Mouse (Mus musculus): ENCODE results near the gene Cmtm4.

The Cmtm4 gene

DNA sequence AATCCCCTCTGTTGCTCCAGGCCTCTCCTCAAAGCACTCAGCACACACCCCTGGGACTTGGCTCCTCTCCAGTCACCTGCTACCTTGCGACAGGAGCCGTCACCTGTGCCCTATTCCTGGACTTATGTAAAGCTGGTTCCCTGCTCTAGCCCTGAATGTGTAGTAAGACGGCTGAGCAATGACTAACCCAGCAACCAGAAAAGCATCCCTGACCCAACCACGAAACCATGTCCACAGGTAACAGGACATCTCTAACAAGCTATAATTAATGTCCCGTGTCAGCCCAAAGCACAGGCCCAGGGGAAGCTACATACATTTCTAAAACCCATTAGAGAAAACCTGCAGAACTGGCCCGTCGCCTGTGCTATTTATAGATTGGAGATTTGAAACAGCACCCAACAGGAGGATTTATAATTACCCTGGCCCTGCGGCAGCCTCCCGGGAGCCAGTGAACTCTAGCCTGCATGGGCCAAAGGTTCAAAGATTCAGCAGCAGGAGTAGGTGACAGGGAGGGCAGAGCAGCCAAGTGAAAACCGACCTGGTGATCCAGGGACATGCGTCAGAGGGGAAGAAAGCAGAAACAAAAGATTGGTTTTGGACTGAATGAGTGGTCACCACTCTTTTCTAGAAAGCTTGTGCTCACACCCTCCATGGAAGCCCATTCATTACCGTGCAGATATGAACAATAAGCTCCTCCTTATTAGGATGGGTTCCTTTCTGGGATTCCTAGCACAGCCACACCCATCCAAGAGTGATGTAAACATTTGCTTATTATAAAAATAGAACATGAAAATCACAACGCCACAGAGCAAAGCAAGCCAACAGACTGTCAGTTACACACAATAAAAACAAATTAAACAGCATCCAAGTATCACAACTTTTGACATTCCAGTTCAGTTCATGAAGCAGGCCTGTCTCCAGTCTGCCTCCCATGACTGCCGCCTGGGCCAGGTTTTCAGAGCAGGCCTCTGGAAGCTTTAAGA, 20.5 kb downstream of the Cmtm4 start:
- DNase-seq (ENCODE audit: low read depth, low spot score) = no peak

DNA sequence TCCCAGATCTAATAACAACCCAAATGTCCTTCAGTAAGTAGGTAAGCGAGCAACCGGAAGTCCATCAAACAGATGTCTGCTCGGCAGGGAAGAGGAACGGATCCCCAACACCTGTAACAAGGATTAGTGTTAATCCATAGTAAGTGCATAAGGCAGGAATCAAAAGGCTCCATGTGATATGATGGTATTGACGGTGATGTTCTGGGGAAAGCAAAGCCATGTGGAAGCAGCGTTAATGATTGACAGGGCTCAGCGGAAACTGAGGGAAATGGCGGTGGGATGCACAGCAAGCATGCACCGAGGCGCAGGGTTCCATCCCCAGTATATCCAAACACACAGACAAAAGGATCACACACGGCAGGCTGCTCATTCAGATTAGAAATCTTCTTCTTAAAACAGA, 21.3 kb downstream of the Cmtm4 start:
- peak; percentile 25 for DNase-seq (ENCODE audit: low read depth, low spot score)

DNA sequence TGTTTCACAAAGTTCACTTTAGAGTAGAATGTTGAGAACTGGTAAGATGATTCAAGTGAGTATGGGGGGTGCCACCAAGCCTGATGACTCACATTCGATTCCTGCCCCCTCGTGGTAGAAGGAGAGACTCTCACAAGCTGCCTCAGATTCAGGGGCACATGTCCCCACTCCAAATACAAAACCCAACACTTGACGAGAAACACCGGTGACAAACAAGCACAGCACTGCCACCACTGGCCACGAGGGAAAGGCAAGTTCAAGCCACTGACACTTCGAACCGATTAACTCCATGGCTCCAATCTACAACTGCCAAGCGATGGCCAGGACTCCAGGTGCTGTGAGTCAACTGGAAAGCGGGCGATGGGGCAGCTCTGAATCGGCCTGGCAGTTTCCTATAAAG, 21.8 kb downstream of the Cmtm4 start:
- DNase-seq (ENCODE audit: low read depth, low spot score) = peak; percentile 75

DNA sequence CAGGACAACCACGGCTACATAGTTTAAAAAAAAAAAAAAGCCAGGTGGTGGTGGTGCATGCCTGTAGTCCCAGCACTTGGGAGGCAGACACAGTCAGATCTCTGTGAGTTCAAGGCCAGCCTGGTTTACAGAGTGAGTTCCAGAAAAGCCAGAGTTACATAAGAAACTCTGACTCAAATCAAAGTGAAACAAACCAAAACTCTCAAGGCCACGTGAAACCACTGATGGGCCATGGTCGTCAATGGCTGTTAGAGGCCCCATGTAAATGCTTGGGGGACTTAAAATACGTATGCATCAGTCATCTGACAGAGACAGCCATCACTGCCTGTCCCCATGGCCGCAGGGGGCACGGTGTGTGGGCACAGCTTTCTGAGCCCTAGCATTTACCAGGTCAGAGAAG, 24.5 kb downstream of the Cmtm4 start:
- no peak for DNase-seq (ENCODE audit: low read depth, low spot score)

DNA sequence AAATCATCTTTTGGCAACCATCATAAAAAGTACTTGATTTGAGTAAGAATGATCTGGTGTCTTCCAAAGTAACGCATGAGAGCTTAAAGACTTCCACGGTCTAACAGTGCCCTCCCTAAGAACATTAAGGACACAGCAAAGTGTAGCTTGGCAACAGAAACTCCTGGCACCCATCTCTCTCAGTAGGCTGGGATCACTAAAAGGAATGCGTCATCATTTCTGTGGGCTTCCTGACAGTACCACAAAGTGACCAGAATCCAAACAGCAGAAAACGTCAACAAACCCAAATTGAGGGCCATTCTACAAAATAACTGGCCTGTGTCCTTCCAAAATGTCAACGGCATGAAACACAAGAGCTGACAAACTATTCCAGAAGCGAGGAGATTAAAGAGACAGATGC, 25.5 kb downstream of the Cmtm4 start:
- DNase-seq (ENCODE audit: low read depth, low spot score) = no peak

DNA sequence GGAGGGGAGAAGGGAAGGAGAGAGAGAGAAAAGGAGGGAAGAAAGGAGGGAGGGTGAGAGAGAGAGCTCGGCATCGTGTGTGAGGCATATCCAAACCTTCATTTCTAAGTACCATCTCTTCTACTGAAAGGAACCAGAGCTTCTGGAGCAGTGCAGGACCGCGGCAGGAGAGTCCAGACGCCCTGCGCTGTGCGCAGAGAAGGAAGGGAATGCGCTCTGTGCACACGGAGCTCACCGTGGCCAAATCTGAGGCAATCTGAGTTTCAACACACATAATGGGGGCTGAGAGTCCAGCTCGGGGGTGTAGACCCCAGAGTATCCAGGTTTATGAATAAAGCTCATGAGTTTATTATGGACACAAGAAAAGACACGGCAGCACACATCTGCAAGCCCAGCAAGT, 26.0 kb downstream of the Cmtm4 start:
- no peak for DNase-seq (ENCODE audit: low read depth, low spot score)

DNA sequence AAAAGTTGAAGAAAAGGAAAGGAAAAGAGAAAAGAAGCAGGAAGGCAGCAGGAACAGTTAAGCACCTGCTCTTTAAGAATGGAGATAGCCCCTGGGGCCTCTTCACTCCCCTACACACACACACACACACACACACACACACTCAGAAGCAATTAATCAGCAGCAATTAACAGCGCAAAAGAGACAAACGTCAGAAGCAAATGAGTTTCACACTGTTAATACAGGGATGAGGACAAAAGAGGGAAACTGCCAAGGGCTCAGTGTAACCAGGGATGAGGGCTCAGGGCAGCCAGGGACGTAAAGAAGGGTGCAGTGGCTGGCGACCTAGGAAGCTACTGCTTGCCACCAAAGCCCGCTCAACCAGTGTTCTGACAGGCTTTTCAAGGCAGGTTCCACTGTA, 28.2 kb downstream of the Cmtm4 start:
- DNase-seq (ENCODE audit: low read depth, low spot score) = no peak

DNA sequence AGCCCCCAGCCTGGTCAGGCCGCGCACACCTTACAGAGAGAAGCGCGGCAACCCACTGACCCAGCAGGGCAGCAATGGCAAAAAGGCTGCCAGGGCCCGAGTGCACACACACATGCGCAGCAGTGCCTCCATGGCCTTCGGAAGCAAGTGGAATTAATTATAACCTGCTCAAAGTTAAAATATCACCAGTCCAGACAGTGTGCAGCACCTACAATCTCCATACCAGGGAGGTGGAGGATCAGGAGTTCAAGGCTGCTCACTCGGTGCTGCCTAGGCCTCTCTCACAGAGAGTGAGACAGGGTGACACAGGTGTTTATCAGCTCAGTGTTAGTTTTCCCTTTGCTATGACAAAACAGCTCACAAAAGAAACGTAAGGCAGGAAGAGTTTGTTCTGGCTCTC, 29.9 kb downstream of the Cmtm4 start:
- no peak for DNase-seq (ENCODE audit: low read depth, low spot score)

DNA sequence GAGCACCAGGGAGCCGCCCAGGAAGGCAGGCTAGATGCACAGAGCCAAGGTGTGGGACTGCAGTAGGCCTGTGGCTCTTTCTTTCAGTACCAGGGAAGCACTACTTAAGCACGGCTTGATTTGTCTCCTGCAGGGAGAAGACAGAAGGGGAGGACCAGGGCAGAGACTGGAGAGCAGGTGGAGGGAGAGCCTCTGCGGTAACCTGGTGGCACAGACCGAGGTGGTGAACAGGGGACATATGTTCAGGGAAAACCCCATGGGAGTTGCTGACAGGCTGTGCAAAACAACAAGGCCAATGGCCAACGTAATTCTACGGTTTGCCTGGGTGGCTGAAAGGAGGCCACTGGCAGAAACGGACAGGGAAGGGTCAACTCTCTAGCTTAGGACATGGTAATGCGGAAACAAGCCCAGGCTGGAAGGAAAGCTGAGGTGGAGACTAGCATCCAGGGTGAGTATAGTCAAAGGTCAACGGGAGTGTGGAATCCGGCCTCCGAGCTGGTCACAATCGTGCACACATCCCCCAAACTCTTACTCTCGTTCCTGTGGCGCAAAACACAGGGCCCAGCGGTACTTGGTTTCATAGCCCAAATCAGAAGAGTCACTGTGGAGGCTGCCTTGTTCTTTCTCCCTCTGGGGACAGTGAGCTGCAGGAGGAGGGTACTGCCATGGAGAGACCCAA, 35.7 kb downstream of the Cmtm4 start:
- peak; percentile 27 for DNase-seq (ENCODE audit: low read depth, low spot score)

DNA sequence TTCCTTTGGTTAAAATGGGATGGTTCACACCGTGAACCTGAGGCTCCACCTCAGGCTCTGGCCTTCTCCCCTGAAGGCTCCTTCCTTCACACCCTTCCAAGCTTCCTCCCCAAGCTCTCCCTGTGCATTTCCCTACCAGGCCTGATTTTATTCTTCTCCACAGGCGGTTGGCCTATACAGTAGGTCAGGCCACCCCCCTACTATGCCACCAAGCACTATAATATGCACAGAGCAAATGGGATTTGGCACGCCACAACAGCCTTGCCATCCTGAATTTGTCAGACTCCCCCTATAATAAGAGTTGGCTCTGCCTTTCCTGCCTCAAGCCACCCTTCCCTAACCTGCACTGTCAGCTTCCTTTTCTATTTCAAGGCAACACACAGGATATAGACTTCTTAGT, 37.0 kb downstream of the Cmtm4 start:
- DNase-seq (ENCODE audit: low read depth, low spot score) = no peak

DNA sequence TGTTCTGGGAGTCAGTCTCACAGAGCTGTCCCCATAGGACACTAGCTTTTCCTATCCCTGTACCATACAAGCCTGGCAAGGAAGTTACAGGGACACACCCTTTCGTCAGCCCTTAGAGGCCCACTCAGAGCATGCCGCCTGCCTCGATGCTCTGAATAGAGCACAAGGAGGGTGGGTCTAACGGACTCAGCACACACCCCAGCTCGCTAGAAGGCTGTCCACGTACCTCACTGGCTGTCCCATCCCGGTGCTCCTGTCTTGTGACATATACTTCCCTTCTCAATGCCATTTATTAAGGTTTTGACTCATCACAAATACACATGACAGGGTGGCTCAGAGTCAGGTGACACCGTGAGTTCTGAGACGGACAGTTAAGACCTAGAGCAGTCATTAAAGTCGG, 41.1 kb downstream of the Cmtm4 start:
- no peak for DNase-seq (ENCODE audit: low read depth, low spot score)

DNA sequence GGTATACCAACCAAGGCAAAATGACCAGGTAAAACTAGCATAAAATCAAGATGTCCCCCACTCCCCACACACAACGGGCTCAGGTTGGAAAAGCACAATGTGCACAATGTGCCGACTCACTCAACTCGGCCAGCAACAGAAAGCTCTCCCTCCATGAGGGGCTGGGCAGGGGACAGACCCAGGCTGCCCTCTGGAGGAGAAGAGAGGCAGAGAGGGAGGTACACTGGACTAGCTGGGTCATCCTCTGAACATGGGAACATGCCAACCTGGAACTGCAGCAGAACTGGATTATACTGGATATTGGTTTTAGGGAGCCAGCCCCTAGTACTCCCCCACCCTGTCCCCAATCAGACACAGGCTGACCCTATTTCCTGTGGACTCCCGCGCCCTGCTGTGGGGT, 42.4 kb downstream of the Cmtm4 start:
- no peak for DNase-seq (ENCODE audit: low read depth, low spot score)

DNA sequence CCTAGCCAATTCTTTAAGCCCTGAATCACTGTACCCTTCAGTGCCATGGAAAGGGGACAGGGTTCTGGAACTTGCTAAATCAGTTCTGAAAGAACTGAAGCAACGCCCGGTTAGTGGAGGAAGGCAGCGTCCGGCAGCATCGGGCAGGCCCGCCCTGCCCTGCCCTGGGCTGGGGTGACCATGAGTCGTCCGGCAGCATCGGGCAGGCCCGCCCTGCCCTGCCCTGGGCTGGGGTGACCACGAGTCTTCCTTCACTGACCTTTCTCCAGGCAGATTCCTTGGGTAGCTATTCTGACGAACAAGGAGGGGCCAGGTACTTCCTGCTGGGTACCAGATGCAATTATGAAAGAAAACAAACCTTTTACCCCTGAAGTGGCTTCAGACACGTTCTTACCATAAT, 45.6 kb downstream of the Cmtm4 start:
- DNase-seq (ENCODE audit: low read depth, low spot score) = no peak

DNA sequence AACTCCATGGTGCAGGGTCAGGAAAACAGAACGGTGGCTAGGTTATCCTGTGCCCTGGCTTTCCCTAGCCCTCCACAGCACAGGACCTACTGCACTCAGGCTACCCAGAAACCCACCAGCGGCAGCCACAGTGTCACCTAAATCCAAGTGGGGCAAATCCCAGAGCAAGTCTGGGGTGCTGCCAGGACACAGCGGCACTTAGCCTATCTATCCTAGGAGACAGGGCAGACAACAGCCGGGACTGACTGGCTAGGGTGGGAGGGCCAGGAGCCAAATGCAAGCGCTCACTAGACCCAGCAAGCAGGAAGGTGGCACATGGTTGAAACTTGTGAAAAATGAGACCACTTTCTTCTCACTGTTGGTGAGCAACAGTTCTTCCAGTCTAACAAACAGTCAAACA, 46.6 kb downstream of the Cmtm4 start:
- DNase-seq (ENCODE audit: low read depth, low spot score) = no peak

DNA sequence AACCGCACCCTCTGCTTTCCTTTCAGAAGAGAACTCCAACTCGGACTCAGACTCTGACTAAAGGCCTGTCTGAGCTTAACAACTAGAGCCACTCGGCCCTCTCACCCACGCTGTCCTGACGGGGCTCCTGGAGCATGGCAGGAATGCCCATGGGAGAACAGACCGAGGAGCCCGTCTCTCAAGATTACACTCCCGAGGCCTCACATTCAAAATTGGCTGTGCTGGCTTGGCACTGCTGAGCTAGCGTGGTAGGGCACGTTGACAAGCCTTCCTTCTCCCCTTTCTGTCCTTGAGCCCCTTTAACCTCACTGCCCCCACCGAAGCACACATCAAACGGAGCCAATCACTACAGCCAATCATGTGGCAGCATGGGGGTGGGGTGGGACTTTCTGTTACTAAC, 48.9 kb downstream of the Cmtm4 start:
- DNase-seq (ENCODE audit: low read depth, low spot score) = no peak

DNA sequence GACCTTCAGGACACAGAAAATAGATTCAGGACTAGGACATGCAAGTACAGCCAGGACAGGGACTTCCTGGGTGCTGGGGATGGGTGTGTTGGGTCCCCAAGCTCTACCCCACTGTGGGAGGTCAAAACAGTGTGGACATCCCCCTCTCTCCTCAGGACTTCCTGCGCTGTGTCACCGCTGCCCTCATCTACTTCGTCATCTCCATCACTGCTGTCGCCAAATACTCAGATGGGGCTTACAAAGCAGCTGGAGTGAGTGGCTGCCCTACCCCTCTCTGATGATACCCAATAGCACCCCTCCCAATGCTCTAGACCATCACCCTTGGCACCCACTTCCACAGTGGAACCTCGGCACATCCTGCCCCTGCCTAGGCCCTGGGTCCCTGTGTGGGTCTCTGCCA, 51.0 kb downstream of the Cmtm4 start:
- DNase-seq (ENCODE audit: low read depth, low spot score) = no peak

DNA sequence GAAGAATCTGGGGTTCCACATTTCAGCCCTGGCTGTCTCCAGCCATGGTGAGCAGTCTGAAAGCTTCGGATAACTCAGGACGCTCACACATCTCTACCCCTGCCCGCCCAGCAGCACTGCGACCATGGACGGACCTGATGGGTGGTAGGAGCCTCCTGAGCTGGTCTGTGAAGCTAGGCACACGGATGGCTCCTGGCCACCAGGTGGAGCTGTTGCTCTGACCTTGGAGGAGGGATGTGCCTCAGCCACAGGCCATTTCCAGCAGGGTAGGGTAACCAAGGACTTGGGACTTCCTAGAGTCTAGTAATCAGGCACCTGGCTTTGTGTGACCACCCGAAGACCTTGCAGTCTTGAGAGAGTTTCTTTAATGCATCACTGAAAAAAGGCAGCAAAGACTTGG, 51.6 kb downstream of the Cmtm4 start:
- DNase-seq (ENCODE audit: low read depth, low spot score) = peak; percentile 84

DNA sequence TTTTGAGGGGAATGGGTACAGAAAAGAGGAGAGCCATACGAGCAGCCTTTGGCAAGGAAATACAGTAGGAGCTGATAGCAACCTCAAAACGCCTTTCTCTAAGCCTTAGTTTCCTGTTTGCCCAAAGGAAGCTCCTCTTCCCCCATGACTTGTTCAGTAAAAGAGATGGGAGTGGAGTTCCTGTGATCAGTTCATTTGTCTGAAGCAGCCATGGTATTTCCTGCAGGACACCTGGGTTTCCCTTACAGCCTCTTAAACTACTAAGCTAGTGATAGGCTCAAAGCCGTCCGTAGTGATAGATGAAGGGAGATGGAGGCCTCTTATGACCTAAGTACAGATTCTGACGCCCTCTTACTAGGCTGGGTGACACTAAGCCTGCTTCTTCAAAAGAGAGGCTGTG, 53.2 kb downstream of the Cmtm4 start:
- no peak for DNase-seq (ENCODE audit: low read depth, low spot score)

DNA sequence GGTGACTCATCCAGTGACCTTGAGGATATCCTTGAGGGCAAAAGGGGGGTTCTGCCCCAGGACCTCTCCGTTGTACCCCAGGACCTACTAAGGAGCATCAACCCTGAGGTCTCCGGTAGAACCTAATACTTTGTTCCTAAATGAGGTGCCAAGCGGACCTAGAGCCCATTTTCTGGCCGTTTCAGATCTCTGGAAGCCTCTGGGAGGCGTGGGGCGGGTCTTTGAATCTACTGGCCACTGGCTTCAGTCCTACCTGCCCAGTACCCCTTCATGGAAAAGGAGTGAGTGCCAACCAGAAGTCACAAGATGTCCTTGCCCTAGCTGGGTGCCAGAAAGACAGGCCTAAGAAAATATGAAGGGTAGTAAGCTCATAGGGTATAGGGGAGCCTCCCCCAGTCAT, 53.9 kb downstream of the Cmtm4 start:
- no peak for DNase-seq (ENCODE audit: low read depth, low spot score)

DNA sequence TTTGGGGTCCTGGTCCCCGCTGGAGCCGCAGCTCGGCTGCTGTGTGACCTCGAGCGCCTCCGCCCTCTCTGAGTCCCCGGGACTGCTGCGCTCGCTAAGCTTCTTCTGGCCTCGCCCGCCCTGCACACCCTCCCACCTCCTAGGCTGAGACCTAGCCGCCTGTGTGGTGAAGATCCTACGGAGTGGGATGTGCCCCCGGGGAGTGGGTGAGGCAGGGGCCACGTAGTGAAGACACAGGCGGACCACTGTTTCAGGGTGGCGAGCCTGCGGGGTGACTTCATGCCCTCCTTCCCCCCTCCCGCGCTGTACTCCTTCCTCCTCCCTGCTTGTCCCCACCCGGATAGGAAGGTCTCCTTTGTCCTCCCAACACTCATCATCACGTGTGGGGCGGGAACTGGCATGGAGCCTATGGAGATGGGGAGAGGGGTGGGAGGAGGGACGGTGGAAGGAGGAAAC, 54.5 kb downstream of the Cmtm4 start:
- peak; percentile 87 for DNase-seq (ENCODE audit: low read depth, low spot score)

DNA sequence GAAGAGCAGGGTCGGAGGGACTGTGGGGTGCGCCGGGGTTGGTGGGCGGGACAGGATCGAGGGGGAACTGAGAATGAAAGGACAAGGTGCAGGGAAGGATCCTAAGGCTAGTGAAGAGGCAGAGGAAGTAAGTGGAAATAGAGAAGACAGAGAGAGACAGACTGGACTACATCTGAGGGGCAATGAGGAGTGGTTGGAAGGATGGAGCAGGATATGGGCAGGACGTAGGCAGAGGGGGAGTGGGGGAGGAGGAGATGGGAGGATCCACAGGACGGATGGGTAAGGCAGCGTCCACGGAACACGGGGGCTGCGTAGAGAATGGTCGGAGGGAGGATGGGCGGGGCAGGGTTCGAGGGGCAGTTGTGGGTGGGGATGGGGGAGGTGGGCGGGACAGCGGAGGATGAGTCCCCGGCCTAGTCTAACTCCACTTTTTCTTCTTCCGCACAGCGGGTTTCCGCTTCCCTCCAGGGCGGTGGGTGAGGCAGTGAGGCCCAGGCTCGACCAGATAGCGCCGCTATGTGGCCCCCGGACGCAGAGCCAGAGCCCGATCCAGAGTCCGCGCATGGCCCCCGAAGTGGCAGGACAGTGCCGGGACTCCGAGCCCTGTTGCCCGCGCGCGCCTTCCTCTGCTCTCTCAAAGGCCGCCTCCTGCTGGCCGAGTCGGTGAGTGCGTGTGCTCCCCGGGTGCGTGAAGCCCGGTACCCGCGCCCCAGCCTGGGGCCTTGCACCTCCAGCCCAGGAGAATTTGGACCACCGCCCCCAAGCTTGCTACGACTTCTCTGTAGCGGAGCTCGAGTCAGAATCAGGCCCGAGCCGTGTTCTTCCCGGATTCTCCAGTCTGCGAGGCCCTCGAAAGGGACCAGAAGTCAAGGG, 55.1 kb downstream of the Cmtm4 start:
- peak; percentile 82 for DNase-seq (ENCODE audit: low read depth, low spot score)

DNA sequence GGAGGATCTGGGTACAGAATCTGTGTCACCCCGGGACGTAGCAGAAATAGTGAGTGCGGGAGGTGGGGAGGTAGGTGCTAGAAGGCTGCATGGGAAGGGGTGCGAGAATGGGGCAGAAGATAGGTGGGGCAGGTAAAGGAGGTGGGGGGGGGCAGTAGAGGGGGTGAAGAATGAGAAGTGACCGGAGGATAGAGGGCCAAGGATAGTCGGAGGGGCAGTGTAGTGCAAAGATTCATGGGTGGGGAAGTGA, 55.7 kb downstream of the Cmtm4 start:
- no peak for DNase-seq (ENCODE audit: low read depth, low spot score)
